Mouse (Mus musculus): ENCODE results near the gene Nelfa.
"Not testable (repeated sequence)": the region's sequence is repeated elsewhere in the genome, so short reads cannot be mapped to it uniquely, and the experiment has no call there.

Gene Nelfa

DNA sequence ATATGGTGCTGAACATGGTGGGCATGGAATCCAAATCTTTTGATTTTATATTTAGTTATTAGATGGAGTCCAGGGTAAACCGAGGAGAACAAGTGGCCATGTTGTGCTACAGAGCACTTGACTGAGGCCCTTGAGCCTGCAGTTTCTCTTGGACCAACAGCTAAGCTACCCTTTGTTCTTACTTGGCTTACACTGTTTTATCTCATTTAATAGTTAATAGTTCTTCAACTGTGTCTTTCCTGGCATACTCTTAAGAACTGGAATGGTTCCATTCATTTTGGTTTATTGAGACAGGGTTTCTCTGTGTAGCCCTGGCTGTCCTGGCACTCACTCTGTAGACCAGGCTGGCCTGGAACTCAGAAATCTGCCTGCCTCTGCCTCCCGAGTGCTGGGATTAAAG lies 19.6 kb downstream of the Nelfa start:
- not testable (repeated sequence) for DNase-seq

- DNase-seq, result not testable (repeated sequence)
Observed at GRCm38 (mm10) chr5:33915031-33915430, 21.2 kb downstream of the Nelfa start.

DNA sequence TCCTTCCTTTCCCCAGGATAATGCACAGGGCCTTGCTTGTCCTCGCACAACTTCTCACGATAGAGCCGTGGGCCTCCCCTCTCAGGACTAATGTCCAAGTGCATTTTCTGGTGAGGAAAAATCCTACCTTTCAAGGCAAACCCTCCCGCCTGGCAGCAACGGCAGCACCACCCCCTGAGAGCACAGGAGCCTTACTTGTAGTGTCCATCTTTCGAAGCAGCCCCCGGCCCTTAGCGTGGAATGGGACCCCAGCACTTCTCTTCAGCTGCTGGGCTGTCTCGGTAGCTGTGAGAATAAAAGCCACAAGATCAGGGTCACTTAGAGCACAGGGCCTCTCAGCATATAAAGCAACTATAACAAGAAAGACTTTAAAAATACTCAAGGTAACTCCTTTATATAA lies 33.0 kb downstream of the Nelfa start:
- no peak for DNase-seq

- no peak for DNase-seq
Observed at GRCm38 (mm10) chr5:33902696-33903095, 33.5 kb downstream of the Nelfa start.

- DNase-seq, result no peak
Observed at GRCm38 (mm10) chr5:33901278-33901677, 34.9 kb downstream of the Nelfa start.

GRCm38 (mm10) chr5:33900701-33901263 lies 35.4 kb downstream of the Nelfa start:
- DNase-seq, result no peak

GRCm38 (mm10) chr5:33900101-33900500 lies 36.1 kb downstream of the Nelfa start:
- DNase-seq, result no peak

- no peak for DNase-seq
Observed at GRCm38 (mm10) chr5:33899245-33899644, 37.0 kb downstream of the Nelfa start.

- no peak for DNase-seq
Observed at GRCm38 (mm10) chr5:33898671-33899070, 37.5 kb downstream of the Nelfa start.

- no peak for DNase-seq
Observed at GRCm38 (mm10) chr5:33897158-33897557, 39.1 kb downstream of the Nelfa start.

DNA sequence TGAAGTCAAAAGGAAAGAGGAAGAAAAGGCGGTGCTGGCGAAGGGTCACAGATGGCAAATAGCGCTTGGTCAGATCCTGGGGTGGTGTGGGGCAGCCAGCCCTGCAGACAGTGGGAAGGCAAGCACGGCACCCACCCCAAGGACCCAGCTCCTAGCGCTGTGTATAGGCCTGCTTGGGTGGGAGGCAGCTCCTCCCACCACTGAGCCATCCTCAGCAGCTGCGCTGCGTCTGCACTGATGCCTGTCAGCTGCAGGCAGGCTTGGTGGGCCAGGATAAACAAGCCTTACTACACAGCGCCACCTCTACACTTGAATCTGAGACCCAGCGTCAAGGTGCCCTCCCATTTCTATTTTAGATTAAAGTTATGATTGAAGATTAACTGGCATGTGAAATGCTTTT lies 41.1 kb downstream of the Nelfa start:
- DNase-seq, result no peak

DNA sequence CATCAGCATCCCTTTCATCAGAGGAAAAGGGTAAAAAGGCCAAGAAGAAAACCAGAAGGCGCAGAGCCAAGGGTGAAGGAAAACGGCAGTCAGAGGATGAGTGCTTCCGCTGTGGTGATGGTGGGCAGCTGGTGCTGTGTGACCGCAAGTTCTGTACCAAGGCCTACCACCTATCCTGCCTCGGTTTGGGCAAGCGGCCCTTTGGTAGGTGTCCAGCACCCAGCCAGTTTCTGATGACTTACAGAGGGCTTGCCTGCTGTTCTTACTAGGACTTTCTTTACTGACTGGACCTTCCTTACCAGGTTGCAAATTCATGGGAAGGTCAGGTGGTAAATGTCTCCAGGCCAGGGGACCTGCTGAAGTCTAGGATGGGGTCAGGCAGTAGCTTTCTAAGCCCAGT lies 42.8 kb downstream of the Nelfa start:
- no peak for DNase-seq

DNA sequence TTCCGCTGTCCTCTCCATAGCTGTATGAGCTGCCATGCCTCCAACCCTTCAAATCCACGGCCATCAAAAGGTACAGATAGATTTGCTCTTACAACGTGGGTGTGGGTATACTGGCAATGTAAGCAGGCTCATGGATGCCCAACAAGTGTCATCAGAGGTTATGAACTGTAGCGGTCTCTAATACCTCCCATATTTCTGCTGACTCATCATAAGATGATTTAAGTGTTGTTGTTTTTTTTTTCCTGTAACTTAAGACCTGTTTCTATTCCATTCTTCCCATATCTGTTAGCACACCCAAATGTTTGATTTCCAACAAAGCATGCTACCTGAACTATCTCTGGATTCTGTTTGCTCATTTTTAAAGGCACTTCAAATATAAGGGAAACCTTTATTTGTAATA lies 55.1 kb downstream of the Nelfa start:
- DNase-seq, result no peak

- DNase-seq, result no peak
Observed at GRCm38 (mm10) chr5:33875472-33875871, 60.7 kb downstream of the Nelfa start.

- DNase-seq, result no peak
Observed at GRCm38 (mm10) chr5:33857693-33858092, 78.5 kb downstream of the Nelfa start.

DNA sequence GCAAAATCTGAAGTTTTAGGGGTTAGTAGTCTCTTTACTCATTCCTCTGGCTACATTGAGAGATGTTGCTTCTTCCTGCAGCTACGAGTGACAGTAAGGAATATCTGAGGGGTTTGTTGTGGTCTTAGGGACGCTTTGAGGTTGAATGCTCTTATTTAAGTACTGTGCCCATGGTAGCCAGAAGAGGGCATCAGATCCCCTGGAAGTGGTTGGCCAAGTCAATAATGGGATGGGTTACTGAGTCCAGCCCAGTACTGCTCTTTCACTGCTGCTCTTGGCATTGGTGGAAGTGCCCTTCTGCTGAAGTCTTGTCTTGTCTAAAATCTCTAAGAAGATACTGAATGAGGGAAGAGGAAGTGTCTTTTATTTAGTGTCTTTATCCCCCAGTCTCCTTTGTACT lies 82.2 kb downstream of the Nelfa start:
- no peak for DNase-seq

GRCm38 (mm10) chr5:33853086-33853485 lies 83.1 kb downstream of the Nelfa start:
- DNase-seq, result no peak

GRCm38 (mm10) chr5:33851466-33851865 lies 84.7 kb downstream of the Nelfa start:
- no peak for DNase-seq
